Mouse (Mus musculus) mature B cell (primary cell): Measurements from ENCODE around the gene Mcmbp.

ENCODE experiments used
- in situ Hi-C: fragments of 300-500 bp; cut with MboI; formaldehyde crosslinking; loops from 2 replicates; pipeline ENCODE4 v1.14.3; 2019

The Mcmbp gene

DNA sequence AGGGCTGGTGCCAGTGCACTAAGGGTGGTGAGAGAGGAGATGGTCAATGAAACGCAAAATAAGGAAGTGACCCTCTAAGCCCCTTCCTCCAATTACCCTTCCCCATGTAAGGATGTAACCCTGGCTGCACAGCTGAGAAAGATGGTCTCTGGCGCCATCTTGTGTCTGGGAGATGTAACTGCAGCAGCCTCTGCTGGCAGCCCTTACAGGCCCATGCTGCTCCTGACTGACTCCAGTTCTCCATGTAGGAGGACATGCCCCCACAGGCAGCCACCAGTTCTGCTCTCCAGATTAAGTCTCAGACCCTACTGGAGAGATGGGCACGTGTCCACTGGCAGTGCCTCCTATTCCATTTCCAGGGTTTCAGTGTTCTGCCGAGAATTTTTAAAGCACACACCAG is 34.6 kb downstream of the Mcmbp start:
- in situ Hi-C loops: loop anchor here (10.0 kb wide), 1 partner anchor 331 kb away; no protein-coding TSS in a partner anchor

DNA sequence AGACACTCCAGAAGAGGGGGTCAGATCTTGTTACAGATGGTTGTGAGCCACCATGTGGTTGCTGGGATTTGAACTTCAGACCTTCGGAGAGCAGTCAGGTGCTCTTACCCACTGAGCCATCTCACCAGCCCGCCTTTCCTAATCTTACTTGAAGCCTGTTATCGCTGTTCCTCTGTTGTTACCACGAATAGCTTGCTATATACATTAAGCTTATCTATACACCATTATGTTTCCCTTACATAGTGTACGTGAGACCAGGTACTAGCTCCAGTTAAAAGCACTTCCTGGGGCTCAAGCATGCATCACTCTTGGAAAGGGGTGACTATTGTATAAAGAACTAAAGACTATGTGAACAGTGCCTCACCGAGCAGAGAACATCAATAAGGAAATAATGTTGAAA is 40.3 kb downstream of the Mcmbp start:
- in situ Hi-C loops: loop anchor here (10.0 kb wide), 2 partner anchors 235 to 325 kb away; partner anchors contain the start of gene Tial1

- in situ Hi-C loops: loop anchor here (10.0 kb wide), 1 partner anchor 230 kb away; the partner anchor contains the start of gene Tial1
Observed at GRCm38 (mm10) chr7:128694848-128695247, 45.4 kb downstream of the Mcmbp start.

- in situ Hi-C loops: loop anchor here (10.0 kb wide), 1 partner anchor 227 kb away; the partner anchor contains the start of gene Tial1
Observed at GRCm38 (mm10) chr7:128692163-128692562, 48.1 kb downstream of the Mcmbp start.

DNA sequence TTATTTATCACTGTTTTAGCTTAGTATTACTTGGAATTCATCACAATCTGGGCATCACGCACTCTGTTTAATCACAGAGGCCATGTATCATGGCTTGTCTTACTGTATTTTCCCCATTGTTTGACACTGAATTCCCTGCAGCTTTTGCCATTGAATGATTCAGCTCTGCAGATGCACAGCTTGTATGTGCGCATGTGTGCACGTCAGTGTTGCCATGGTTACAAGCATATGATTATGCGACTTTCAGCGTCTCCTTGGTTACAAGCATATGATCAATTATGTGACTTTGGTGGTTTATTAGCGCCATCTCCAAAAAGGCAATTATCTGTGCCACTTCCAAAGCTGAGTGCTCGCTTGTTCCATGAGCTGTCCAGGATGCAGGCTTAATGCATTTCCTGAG is 49.5 kb downstream of the Mcmbp start:
- in situ Hi-C loops: loop anchor here (10.0 kb wide), 1 partner anchor 226 kb away; the partner anchor contains the start of gene Tial1

GRCm38 (mm10) chr7:128690070-128690469 is 50.2 kb downstream of the Mcmbp start:
- in situ Hi-C loops: loop anchor here (10.0 kb wide), 1 partner anchor 225 kb away; the partner anchor contains the start of gene Tial1

- in situ Hi-C loops: loop anchor here (10.0 kb wide), 1 partner anchor 125 kb away; no protein-coding TSS in a partner anchor
Observed at GRCm38 (mm10) chr7:128689347-128689746, 50.9 kb downstream of the Mcmbp start.

- in situ Hi-C loops: loop anchor here (10.0 kb wide), 1 partner anchor 123 kb away; no protein-coding TSS in a partner anchor
Observed at GRCm38 (mm10) chr7:128687821-128688564, 52.3 kb downstream of the Mcmbp start.

GRCm38 (mm10) chr7:128678546-128678945 is 61.7 kb downstream of the Mcmbp start:
- in situ Hi-C loops: no loop called here

GRCm38 (mm10) chr7:128672408-128673010 is 67.8 kb downstream of the Mcmbp start:
- in situ Hi-C loops: no loop called here

- in situ Hi-C loops: no loop called here
Observed at GRCm38 (mm10) chr7:128671952-128672351, 68.3 kb downstream of the Mcmbp start.

- in situ Hi-C loops: no loop called here
Observed at GRCm38 (mm10) chr7:128668831-128669230, 71.5 kb downstream of the Mcmbp start.

- in situ Hi-C loops: no loop called here
Observed at GRCm38 (mm10) chr7:128667788-128668187, 72.5 kb downstream of the Mcmbp start.

DNA sequence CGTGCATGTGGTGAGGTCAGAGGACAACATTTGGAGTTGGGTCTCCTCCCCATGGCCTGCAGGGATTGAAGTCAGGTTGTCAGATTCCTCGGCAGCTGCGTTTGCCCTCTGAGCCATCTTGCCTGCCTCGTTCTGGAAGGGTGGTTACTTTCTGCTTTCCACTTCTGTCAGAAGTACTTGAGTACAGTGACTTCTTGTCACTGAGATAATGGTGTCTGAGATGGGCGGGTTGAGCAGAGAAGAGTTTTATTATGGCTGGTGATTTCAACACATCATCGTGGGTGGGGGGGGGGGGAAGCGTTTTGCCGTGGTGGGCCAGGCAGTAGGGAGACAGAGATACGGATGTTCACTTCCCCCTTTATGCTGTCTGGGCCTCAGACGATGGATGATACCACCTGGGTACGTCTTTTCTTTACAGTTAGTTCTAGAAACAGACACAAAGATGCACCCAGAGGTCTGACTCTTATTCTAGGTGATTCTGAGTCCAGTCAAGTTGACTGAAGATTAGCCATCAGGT is 75.4 kb downstream of the Mcmbp start:
- in situ Hi-C loops: no loop called here

DNA sequence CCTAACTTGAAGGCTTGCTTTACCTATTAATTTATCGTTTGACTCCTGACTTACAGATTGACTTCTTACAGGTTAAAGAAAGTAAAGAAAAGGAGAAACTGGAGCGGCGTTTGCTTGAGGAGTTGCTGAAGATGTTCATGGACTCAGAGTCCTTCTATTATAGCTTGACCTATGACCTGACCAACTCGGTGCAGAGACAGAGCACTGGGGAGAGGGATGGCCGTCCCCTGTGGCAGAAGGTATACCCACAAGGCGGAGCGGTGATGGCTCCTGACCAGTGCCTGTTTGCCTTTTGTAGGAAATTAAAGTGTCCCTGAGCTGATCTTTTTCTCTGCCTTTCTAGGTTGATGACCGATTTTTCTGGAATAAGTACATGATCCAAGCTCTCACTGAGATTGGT is 76.4 kb downstream of the Mcmbp start:
- in situ Hi-C loops: no loop called here

DNA sequence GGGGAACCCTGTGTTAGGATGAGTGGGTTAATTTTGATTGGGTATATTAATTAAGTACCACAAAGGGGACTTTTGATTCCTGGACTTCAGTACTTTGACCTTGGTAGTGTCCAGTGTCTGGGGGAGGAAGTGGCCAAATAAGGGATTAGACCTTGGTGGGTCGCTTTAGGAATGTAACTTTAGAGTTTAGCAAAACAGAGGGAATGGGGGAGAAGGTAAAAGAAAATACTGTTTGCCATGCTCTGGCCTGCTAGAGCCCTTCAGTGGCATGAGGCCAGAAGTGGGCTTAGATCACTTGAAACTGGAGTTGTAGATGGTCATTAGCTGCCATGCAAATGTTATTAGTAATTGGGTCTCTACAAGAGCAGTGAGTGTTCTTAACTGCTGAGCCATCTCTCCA is 83.3 kb downstream of the Mcmbp start:
- in situ Hi-C loops: no loop called here
